Mouse (Mus musculus) ES-Bruce4 (cell line): ENCODE results near the gene Adam10.
A peak's percentile ranks its signal among the peaks of the same experiment; 100 is the strongest.

Experiments used
- CTCF ChIP-seq: IDR thresholded peaks from one replicate; pipeline ENCODE4 v1.8.1; 2011; ENCODE audit warnings: low read depth, low read length
- EP300 ChIP-seq: IDR thresholded peaks from 2 replicates; pipeline ENCODE4 v1.6.1; 2011; ENCODE audit warnings: low read depth, low read length; ENCODE audit not compliant: insufficient read depth
- POLR2A ChIP-seq: IDR thresholded peaks from one replicate; pipeline ENCODE4 v1.8.1; 2011; ENCODE audit warnings: low read length; ENCODE audit not compliant: insufficient read depth

GRCm38 (mm10) chr9:70678682-70679131 lies at the start of gene Adam10:
- no peak for TF ChIP-seq CTCF
- no peak for TF ChIP-seq EP300
- peak; percentile 41 for TF ChIP-seq POLR2A
